Mouse (Mus musculus): ENCODE measurements around the gene Ptrhd1. TPM values are rescaled to one million over a fixed set of nuclear protein-coding genes. Genes with fewer than 3 reads are reported as not detected.
A peak's percentile ranks its signal among the peaks of the same experiment; 100 is the strongest.

The Ptrhd1 gene
- polyA plus RNA-seq, 1 experiment from 2014 or later: 5.6 TPM

GRCm38 (mm10) chr12:4252742-4253655, 19.2 kb downstream of the Ptrhd1 start:
- H3K9ac ChIP-seq (ENCODE audit: low read length): no peak overlapping the region
- no peak overlapping the region for H3K4me2 ChIP-seq (ENCODE audit: low read depth, severe bottlenecking)
- no peak overlapping the region for H3K4me3 ChIP-seq (ENCODE audit: low read depth, low read length)
- H3K36me3 ChIP-seq (ENCODE audit: control insufficient read depth, insufficient read depth, low read length): no peaks in the 10 kb centered on the region
- no peak for DNase-seq (ENCODE audit: low spot score)
- no peaks in the 10 kb centered on the region for H3K9me3 ChIP-seq (ENCODE audit: control insufficient read depth, low read length)
- no peak overlapping the region for H3K27ac ChIP-seq (replicated peaks; ENCODE audit: low read depth, low read length)
- ATAC-seq (ENCODE audit: insufficient number of reproducible peaks, low FRiP score, low TSS enrichment, low read depth): no peak
- H3K27me3 ChIP-seq (ENCODE audit: control insufficient read depth, insufficient read depth, low read length): no peaks in the 10 kb centered on the region
- H3K4me1 ChIP-seq (ENCODE audit: control insufficient read depth, insufficient read depth, low read length): no peaks in the 10 kb centered on the region
- 90% methylated on average over 16 of the region's 16 CpGs for WGBS

GRCm38 (mm10) chr12:4267765-4268164, 33.9 kb downstream of the Ptrhd1 start:
- no peak overlapping the region for H3K9ac ChIP-seq (ENCODE audit: low read length)
- H3K4me2 ChIP-seq (ENCODE audit: low read depth, severe bottlenecking): no peak overlapping the region
- no peak overlapping the region for H3K4me3 ChIP-seq (ENCODE audit: low read depth, low read length)
- WGBS: 96% methylated on average over 4 of the region's 4 CpGs
- DNase-seq (ENCODE audit: low spot score) (no peak), ATAC-seq (ENCODE audit: insufficient number of reproducible peaks, low FRiP score, low TSS enrichment, low read depth) (no peak)
- no peaks in the 10 kb centered on the region for H3K4me1 ChIP-seq (ENCODE audit: control insufficient read depth, insufficient read depth, low read length)
- H3K9me3 ChIP-seq (ENCODE audit: control insufficient read depth, low read length): no peaks in the 10 kb centered on the region
- no peaks in the 10 kb centered on the region for H3K27me3 ChIP-seq (ENCODE audit: control insufficient read depth, insufficient read depth, low read length)
- no peaks in the 10 kb centered on the region for H3K36me3 ChIP-seq (ENCODE audit: control insufficient read depth, insufficient read depth, low read length)
- H3K27ac ChIP-seq (replicated peaks; ENCODE audit: low read depth, low read length): no peak overlapping the region

DNA sequence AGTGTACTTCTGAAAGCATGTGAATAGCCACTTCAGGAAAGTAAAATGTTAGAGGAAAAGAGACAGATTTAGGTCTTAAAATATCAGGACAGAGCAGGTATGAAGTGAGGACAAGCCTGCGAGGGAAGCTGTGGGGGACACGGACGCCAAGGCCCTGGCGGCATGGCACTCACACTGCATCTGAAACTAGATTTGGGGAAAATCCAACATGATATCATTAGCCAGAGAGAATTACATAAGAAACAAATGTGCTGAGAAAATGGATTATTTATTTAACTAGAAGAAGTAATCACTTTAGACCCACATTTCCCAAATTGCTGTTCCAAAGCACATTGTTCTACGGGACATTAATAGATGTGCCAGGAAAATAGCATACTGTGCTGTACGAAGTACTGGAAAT, 37.3 kb downstream of the Ptrhd1 start:
- H3K27me3 ChIP-seq (ENCODE audit: control insufficient read depth, insufficient read depth, low read length): no peaks in the 10 kb centered on the region
- ATAC-seq (ENCODE audit: insufficient number of reproducible peaks, low FRiP score, low TSS enrichment, low read depth): no peak
- no peak overlapping the region for H3K4me3 ChIP-seq (ENCODE audit: low read depth, low read length)
- no peak for DNase-seq (ENCODE audit: low spot score)
- no peak overlapping the region for H3K4me2 ChIP-seq (ENCODE audit: low read depth, severe bottlenecking)
- no peaks in the 10 kb centered on the region for H3K9me3 ChIP-seq (ENCODE audit: control insufficient read depth, low read length)
- WGBS: 93% methylated on average over 6 of the region's 6 CpGs
- no peaks in the 10 kb centered on the region for H3K36me3 ChIP-seq (ENCODE audit: control insufficient read depth, insufficient read depth, low read length)
- H3K4me1 ChIP-seq (ENCODE audit: control insufficient read depth, insufficient read depth, low read length): no peaks in the 10 kb centered on the region
- H3K27ac ChIP-seq (replicated peaks; ENCODE audit: low read depth, low read length): no peak overlapping the region
- H3K9ac ChIP-seq (ENCODE audit: low read length): no peak overlapping the region

DNA sequence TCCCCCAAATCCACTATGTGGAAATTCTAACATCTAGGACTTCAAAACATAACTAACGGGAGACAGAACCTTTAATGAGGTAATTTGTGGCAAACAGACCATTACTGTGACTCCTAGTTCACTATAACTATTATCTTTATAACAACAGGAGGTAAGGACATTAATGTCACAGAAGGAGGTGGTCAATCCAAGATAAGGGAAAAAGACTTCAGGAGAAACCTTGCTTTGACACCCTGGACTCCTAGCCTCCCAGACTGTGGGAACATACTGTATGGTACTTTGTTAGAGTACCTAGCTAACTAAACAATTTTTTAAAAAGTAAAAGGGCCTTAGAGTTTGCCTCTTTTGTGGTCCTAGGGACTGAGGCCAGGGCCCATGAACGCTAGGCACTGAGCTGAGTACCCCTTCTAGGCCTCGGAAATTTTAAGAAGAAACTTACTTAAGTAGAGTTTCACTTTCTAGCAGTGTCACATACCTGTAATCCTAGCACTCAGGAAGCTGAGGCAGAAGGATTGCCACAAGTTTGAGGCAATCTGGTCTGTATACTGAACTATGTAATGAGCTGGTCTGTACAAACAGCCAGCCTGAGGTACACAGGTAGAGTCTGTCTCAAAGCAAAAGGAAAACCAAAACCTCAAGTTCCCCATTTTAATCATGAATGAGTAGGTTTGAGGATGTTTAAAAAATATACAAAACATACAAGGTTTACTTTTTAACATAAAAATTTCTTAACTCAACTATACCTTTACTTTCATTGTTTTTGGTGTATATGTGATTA, 45.3 kb downstream of the Ptrhd1 start:
- Histone ChIP-seq H3K4me2 (ENCODE audit: low read depth, severe bottlenecking) (no peak overlapping the region), H3K4me1 (ENCODE audit: control insufficient read depth, insufficient read depth, low read length) (no peaks in the 10 kb centered on the region), H3K27ac (replicated peaks; ENCODE audit: low read depth, low read length) (no peak overlapping the region), H3K4me3 (ENCODE audit: low read depth, low read length) (no peak overlapping the region), H3K27me3 (ENCODE audit: control insufficient read depth, insufficient read depth, low read length) (no peaks in the 10 kb centered on the region), H3K36me3 (ENCODE audit: control insufficient read depth, insufficient read depth, low read length) (no peaks in the 10 kb centered on the region), H3K9me3 (ENCODE audit: control insufficient read depth, low read length) (no peaks in the 10 kb centered on the region), H3K9ac (ENCODE audit: low read length) (no peak overlapping the region)
- WGBS: 87% methylated on average over 3 of the region's 3 CpGs
- ATAC-seq (ENCODE audit: insufficient number of reproducible peaks, low FRiP score, low TSS enrichment, low read depth): no peak
- DNase-seq (ENCODE audit: low spot score): no peak

- Histone ChIP-seq H3K4me3 (ENCODE audit: low read depth, low read length) (no peak overlapping the region), H3K36me3 (ENCODE audit: control insufficient read depth, insufficient read depth, low read length) (no peaks in the 10 kb centered on the region), H3K27me3 (ENCODE audit: control insufficient read depth, insufficient read depth, low read length) (no peaks in the 10 kb centered on the region), H3K4me1 (ENCODE audit: control insufficient read depth, insufficient read depth, low read length) (no peaks in the 10 kb centered on the region), H3K27ac (replicated peaks; ENCODE audit: low read depth, low read length) (no peak overlapping the region), H3K9ac (ENCODE audit: low read length) (no peak overlapping the region), H3K4me2 (ENCODE audit: low read depth, severe bottlenecking) (no peak overlapping the region), H3K9me3 (ENCODE audit: control insufficient read depth, low read length) (no peaks in the 10 kb centered on the region)
- ATAC-seq (ENCODE audit: insufficient number of reproducible peaks, low FRiP score, low TSS enrichment, low read depth) (no peak), DNase-seq (ENCODE audit: low spot score) (no peak)
- 88% methylated on average over 3 of the region's 3 CpGs for WGBS
Measured at GRCm38 (mm10) chr12:4279878-4280277, 46.1 kb downstream of the Ptrhd1 start.

DNA sequence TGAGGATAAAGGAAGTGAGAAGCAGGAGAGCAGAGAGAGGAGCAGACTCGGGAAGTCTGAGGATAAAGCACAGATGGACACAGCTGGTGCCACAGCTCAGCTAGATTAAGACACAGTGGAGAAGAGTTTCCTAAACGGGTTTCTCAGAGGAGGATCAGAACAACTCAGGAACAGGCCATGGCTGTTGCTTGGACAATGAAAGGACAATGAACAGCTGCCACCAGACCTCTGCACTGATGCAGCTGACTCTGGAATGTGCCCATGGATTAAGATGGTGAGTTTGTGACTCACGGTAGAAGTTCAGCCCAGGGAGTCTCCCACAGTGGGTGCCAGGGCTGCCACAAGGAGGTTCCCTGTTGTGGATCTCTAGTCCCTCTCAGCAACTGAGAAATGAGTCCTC, 51.4 kb downstream of the Ptrhd1 start:
- ATAC-seq (ENCODE audit: insufficient number of reproducible peaks, low FRiP score, low TSS enrichment, low read depth): 0 out of 2 replicates have a peak, but pooled peaks have one; percentile 39
- H3K4me3 ChIP-seq (ENCODE audit: low read depth, low read length): no peak overlapping the region
- no peaks in the 10 kb centered on the region for H3K9me3 ChIP-seq (ENCODE audit: control insufficient read depth, low read length)
- no peaks in the 10 kb centered on the region for H3K4me1 ChIP-seq (ENCODE audit: control insufficient read depth, insufficient read depth, low read length)
- no peak overlapping the region for H3K4me2 ChIP-seq (ENCODE audit: low read depth, severe bottlenecking)
- WGBS: 40% methylated on average over 3 of the region's 3 CpGs
- H3K9ac ChIP-seq (ENCODE audit: low read length): no peak overlapping the region
- no peaks in the 10 kb centered on the region for H3K27me3 ChIP-seq (ENCODE audit: control insufficient read depth, insufficient read depth, low read length)
- H3K27ac ChIP-seq (replicated peaks; ENCODE audit: low read depth, low read length): no peak overlapping the region
- DNase-seq (ENCODE audit: low spot score): no peak
- H3K36me3 ChIP-seq (ENCODE audit: control insufficient read depth, insufficient read depth, low read length): no peaks in the 10 kb centered on the region

Other genes starting within 250 kb of the Ptrhd1 start
- gene Efr3b, start 195.1 kb upstream of the Ptrhd1 start, polyA plus RNA-seq (2014; fragmentation: Nextera tagmentation; extraction: Ambion mirVana): 6.0 and 6.3 TPM in 2 replicates
- gene Dnajc27, start 151.4 kb upstream of the Ptrhd1 start, polyA plus RNA-seq (2014; fragmentation: Nextera tagmentation; extraction: Ambion mirVana): 8.6 and 10.5 TPM in 2 replicates
- gene Adcy3, start 100.9 kb upstream of the Ptrhd1 start, polyA plus RNA-seq (2014; fragmentation: Nextera tagmentation; extraction: Ambion mirVana): 4.7 and 7.4 TPM in 2 replicates
- 18.7 and 25.9 TPM in 2 replicates for gene Cenpo, start 267 bp downstream of the Ptrhd1 start, polyA plus RNA-seq (2014; fragmentation: Nextera tagmentation; extraction: Ambion mirVana)
- 7.9 and 9.1 TPM in 2 replicates for gene Ncoa1, start 243.2 kb downstream of the Ptrhd1 start, polyA plus RNA-seq (2014; fragmentation: Nextera tagmentation; extraction: Ambion mirVana)

All from limb, embryonic 11.5 days (tissue).